Mouse (Mus musculus) hematopoietic stem cell, adult 5-6 weeks (primary cell): ENCODE measurements around the gene Krt31. TPM values are rescaled to one million over a fixed set of nuclear protein-coding genes. Genes with fewer than 3 reads are reported as not detected.

Source experiments
- ATAC-seq, 2 experiments: fragments of 125-278 bp in 1 of 2; replicated peaks in 1 of 2; 2 replicates each; pipeline ENCODE4 v1.8.0; 2016 to 2017; ENCODE audit warnings: inconsistent platforms in 2 of 2, mild to moderate bottlenecking in 2 of 2, moderate number of reproducible peaks in 2 of 2, low read depth in 1 of 2, moderate TSS enrichment in 1 of 2; ENCODE audit not compliant: low FRiP score in 2 of 2, poor library complexity in 2 of 2, severe bottlenecking in 2 of 2, insufficient read depth in 1 of 2, low TSS enrichment in 1 of 2
- total RNA-seq: library from RNA; stranded (forward); fragments of 172-1452, 232-1000 nt; gene quantifications from 2 replicates; pipeline ENCODE4 v1.2.3, GENCODE M21; 2017

Krt31 gene
- not detected in 2 replicates for total RNA-seq

GRCm38 (mm10) chr11:100050451-100050850 is at the start of gene Krt31:
Gene Krt31, minus strand, starts transcription at chr11:100050551.
- ATAC-seq: no peak

DNA sequence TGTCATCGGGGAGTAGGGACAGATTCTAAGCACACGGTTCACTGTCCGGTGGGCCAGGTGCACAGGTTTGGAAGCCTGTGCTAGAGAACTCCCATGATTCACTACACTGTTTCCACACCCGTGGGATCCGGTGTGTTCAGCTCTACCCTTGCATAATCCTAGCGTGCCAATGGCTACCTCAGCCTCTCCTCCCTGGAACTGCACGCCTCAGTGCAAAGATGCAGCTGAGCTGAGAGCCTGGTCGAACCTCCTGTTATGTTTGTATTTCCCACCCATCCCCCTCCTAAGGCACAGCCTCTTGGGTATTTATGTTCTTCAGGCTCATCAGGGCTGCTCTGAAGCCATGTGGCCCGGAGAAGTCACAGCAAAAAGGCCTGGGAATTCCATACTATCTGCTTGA is 47.5 kb upstream of the Krt31 start:
- no peak for ATAC-seq

GRCm38 (mm10) chr11:100096141-100096540 is 45.8 kb upstream of the Krt31 start, which contains the start of gene Krt35:
Gene Krt35, minus strand, starts transcription at chr11:100096241.
- no peak for ATAC-seq

DNA sequence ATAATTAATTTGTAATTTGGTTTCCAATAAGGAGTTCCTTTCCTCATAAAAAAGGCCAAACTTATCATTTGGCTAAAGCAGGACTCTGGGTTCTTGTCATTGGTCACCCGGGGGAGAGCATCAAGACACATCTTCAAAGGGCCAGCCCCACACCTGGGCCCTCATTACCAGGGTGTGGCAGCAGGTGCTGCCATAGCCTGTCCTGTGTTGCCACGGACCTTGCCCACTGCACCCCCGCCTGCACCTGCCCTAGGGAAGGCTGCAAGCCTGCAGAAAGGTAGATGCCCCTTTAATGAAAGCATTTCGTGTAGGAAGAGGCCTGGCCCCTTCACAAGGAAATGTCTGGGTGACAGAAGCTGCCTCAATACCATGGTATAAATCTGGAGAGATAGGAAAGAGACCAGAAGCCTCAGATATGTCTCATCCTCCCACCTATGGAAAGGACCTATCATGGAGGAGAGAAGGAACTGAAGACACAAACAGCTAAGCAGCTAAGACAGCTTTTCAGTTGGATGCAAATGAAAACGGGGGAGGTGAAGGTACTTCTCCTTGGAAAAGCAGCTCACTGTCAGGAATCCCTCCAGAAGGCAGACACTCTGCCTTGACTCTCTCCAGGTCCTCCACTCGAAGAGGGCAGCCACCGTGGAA is 38.2 kb upstream of the Krt31 start:
- ATAC-seq: no peak

GRCm38 (mm10) chr11:100087861-100088260 is 37.5 kb upstream of the Krt31 start, which contains the start of gene Krt32:
Gene Krt32, minus strand, starts transcription at chr11:100088226.
- no peak for ATAC-seq

- no peak for ATAC-seq
Measured at GRCm38 (mm10) chr11:100073873-100074272, 23.5 kb upstream of the Krt31 start.

- no peak for ATAC-seq
Measured at GRCm38 (mm10) chr11:100067293-100068036, 17.1 kb upstream of the Krt31 start.

- ATAC-seq: no peak
Measured at GRCm38 (mm10) chr11:100066236-100067010, 16.1 kb upstream of the Krt31 start.

DNA sequence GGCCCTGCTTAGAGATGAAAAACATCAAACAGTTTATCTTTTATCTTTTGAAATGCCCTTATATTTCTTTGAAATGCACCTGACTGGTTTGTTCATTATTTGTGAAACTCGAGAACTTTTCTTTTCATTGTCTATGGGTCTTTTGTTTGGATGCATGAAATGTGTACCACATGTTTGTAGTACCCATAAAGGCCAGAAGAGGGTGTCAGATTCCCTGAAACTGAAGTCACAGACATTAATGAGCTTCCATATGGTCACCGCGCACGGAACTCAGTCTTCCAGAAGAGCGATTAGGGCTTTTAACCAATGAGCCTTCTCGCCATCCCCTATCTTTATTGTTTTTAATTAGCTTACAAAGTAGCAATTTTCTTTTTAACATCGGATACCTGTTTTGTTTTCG is 8.5 kb upstream of the Krt31 start:
- ATAC-seq: no peak

DNA sequence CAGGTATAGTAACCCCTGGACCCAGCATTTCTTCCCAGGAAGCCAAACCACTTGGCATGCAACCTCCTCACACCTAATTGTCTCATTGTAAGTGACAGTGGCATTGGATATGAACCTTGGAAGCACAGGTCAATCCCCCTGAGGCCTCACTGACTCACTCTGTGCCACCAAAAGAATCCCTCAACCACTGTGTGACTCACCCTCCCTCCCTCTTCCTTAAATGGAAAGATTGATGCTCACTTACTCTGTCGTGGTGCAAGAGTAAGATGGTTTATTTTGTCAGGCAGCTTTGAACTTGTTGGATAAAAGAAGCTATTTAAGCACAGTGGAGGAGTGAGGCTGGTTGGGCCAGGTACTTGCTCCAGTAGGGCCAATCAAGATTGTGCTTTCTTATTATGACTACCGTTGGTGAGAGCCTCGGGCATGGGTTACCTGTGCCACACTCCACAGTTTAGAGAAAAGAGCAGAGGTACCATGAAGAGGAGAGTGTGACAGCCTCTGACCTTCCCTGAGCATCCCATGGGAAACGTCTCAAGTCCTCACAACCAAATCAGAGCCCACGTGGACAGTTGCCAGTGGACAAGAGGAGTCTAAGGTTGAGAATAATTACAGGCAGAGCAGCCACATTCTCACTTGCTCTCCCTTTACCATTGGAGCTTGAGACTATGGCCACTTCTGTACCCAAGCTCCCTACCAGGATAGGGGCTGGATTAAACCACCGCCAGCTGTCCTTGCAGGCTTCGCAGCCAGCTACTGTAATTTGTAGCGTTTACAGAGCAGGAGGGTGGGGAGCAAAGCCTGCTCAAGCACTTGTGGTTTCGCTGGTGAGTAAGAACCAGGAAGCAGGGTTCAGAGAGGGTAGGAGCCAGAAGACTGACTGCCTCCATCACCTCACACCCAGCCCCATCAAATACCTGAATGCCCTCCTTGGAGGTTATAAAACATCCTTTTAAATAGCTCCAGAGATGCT is 5.6 kb upstream of the Krt31 start:
- ATAC-seq: no peak

- no peak for ATAC-seq
Measured at GRCm38 (mm10) chr11:100047193-100047592, 3.2 kb downstream of the Krt31 start.

- ATAC-seq: no peak
Measured at GRCm38 (mm10) chr11:100046303-100046866, 4.0 kb downstream of the Krt31 start.

DNA sequence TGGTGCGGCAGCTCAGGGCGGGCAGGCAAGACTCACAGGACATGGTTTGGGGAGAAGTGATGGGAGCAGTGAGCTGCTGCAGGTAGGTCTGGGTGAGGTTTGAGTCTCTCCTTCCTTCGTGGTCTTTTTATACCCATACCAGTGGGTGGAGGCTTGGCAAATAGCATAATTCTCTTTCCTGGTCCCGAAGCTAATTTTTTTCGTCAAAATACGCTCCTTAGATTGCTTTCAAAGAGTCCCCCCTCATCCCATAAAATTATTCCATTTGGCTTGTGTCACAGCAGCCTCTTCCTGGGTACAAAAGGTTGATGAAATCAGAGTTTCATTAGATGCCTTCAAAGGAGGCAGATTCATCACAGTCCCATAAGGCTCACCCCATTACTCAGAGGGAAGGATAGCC is 8.9 kb downstream of the Krt31 start, which contains the start of gene Krt34:
Krt34 (minus strand) TSS at position 101 of the 400 bp plus-strand sequence.
- ATAC-seq: no peak

DNA sequence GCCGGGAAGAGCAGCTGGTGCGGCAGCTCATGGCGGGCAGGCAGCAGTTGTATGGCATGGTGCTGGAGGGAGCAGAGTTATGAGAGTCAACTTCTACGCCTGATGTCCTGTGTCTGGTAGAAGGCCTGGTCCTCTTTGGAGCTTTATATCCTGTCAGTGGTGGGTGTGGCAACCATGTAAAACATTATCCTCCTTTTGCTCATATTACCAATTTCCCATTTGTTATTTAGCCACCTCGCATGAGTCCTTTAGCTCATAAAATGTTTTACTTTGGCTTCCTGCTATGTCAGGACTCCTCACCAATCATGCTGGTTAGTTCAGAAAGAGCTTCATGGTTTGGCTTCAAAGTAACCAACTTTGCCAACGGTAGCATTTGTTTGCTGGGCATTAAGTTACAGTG is 20.6 kb downstream of the Krt31 start, which contains the start of gene Krt33b:
Krt33b (minus strand) TSS at position 101 of the 400 bp plus-strand sequence.
- no peak for ATAC-seq

DNA sequence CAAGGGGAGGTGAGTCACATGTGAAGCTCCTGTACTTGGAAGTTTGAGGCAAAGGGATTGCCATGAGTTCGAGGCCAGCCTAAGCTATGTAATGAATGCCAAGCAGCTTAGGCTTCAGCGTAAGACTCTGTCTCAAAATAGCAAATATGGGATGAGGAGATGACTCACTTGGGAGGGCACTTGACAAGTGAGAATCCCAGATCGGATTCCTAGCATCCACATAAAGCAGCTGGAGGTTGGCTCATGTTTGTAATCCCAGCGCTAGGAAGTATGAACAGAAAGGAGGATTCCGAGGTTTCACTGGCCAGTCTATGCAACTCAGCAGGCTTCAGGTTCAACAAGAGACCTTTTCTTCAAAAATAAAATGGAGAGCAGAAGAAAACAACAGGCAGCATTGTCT is 28.9 kb downstream of the Krt31 start:
- no peak for ATAC-seq

DNA sequence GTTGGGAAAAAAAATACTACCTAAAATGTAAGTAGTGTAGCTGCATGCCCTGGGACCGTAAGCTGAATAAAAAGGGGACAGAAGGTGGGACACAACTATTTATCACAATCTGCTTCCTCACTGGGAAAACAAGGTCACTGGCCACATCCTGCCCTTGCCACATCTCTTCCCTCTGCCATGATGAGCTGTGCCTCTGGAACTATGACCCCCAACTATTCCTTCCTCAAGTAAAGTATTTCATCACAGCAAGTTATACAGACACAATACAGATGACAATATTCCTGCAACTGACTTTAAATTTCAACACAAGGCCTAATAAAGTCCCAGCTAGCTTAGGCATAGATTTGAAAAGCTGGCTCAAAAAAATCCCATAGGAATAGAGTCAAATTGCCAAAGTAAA is 30.9 kb downstream of the Krt31 start:
- ATAC-seq: no peak

DNA sequence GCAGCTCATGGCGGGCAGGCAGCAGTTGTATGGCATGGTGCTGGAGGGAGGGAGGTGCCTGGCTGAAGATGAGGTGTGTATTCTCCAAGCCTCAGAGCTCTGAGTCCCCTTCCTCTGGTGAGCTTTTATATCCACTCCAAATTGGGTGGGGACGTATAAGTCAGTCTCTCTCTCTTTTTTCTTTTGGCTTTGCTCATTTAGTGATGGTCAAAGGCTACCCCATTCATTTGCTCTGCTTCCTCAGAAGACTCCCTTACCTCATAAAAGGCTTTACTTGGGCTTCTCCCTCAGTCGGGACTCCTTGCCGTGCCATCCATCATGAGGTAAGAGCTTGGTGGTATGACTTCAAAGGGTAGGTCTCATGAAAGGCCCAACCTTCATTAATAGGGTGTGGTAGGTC is 34.2 kb downstream of the Krt31 start, which contains the start of gene Krt33a:
Krt33a (minus strand) TSS at position 101 of the 400 bp plus-strand sequence.
- ATAC-seq: no peak
